Mouse (Mus musculus) MEL (cell line): Measurements from ENCODE around the gene Pde6d. TPM values are rescaled to one million over a fixed set of nuclear protein-coding genes. Genes with fewer than 3 reads are reported as not detected.

Experiments used
- DNase-seq: peaks from one replicate; pipeline ENCODE4 v3.0.0; 2011; ENCODE audit warnings: low read depth, low spot score
- H3K27ac ChIP-seq: 2 replicates; pipeline ENCODE4 v1.5.1; 2012; ENCODE audit warnings: low read depth, mild to moderate bottlenecking, control low read depth, low read length, moderate library complexity; ENCODE audit not compliant: control insufficient read depth
- H3K27me3 ChIP-seq, 2 experiments: fragments of 150-350 bp in 1 of 2; sonication (generic) in 1 of 2; 2 replicates each; pipeline ENCODE4 v1.6.1; 2012; ENCODE audit warnings: low read length in 2 of 2, mild to moderate bottlenecking in 2 of 2, improper control_type of control experiment in 1 of 2, moderate library complexity in 1 of 2; ENCODE audit not compliant: insufficient read depth in 2 of 2, control insufficient read depth in 1 of 2
- H3K36me3 ChIP-seq, 2 experiments: 2 replicates each; pipeline ENCODE4 v1.6.1; 2012 to 2014; ENCODE audit warnings: low read length in 2 of 2, improper control_type of control experiment in 1 of 2, inconsistent platforms in 1 of 2, mild to moderate bottlenecking in 1 of 2; ENCODE audit not compliant: insufficient read depth in 2 of 2, control insufficient read depth in 1 of 2
- H3K4me1 ChIP-seq, 2 experiments: fragments of 150-350 bp in 1 of 2; sonication (generic) in 1 of 2; 2 replicates each; pipeline ENCODE4 v1.6.1; 2012; ENCODE audit warnings: low read length in 2 of 2, improper control_type of control experiment in 1 of 2, mild to moderate bottlenecking in 1 of 2; ENCODE audit not compliant: insufficient read depth in 2 of 2, control insufficient read depth in 1 of 2
- H3K4me3 ChIP-seq, 2 experiments: fragments of 150-350 bp in 1 of 2; sonication (generic) in 1 of 2; 2 replicates each; pipeline ENCODE4 v1.5.1; 2012; ENCODE audit warnings: low read depth in 2 of 2, low read length in 2 of 2, mild to moderate bottlenecking in 2 of 2, moderate library complexity in 2 of 2, control low read depth in 1 of 2, improper control_type of control experiment in 1 of 2; ENCODE audit not compliant: control insufficient read depth in 1 of 2, insufficient read depth in 1 of 2
- H3K79me2 ChIP-seq: 2 replicates; pipeline ENCODE4 v1.6.1; 2012; ENCODE audit warnings: mild to moderate bottlenecking, low read length, moderate library complexity; ENCODE audit not compliant: control insufficient read depth, poor library complexity, insufficient read depth
- H3K9ac ChIP-seq: 2 replicates; pipeline ENCODE4 v1.6.1; 2012; ENCODE audit warnings: low read depth, mild to moderate bottlenecking, control low read depth, low read length, moderate library complexity; ENCODE audit not compliant: control insufficient read depth, poor library complexity, severe bottlenecking
- H3K9me3 ChIP-seq: fragments of 150-350 bp; sonication (generic); replicated peaks from 2 replicates; pipeline ENCODE4 v1.6.1; 2012; ENCODE audit warnings: mild to moderate bottlenecking, low read length, improper control_type of control experiment, moderate library complexity; ENCODE audit not compliant: insufficient read depth
- BHLHE40 ChIP-seq: IDR thresholded peaks from 2 replicates; pipeline ENCODE4 v1.6.1; 2012; ENCODE audit warnings: low read depth, mild to moderate bottlenecking, inconsistent platforms, low read length, improper control_type of control experiment, borderline replicate concordance
- CHD2 ChIP-seq: IDR thresholded peaks from 2 replicates; pipeline ENCODE4 v1.6.1; 2011; ENCODE audit warnings: low read length, improper control_type of control experiment
- E2F4 ChIP-seq: IDR thresholded peaks from 2 replicates; pipeline ENCODE4 v1.6.1; 2011; ENCODE audit warnings: low read depth, low read length, improper control_type of control experiment, borderline replicate concordance
- GATA1 ChIP-seq: IDR thresholded peaks from 2 replicates; pipeline ENCODE4 v1.6.1; 2011; ENCODE audit warnings: low read depth, low read length, improper control_type of control experiment
- KAT2A ChIP-seq: conservative IDR thresholded peaks from 2 replicates; pipeline ENCODE4 v1.6.1; 2012; ENCODE audit warnings: low read depth, low read length, improper control_type of control experiment, inconsistent platforms
- MAX ChIP-seq: IDR thresholded peaks from 2 replicates; pipeline ENCODE4 v1.6.1; 2011; ENCODE audit warnings: low read length, improper control_type of control experiment
- MAZ ChIP-seq: IDR thresholded peaks from 2 replicates; pipeline ENCODE4 v1.6.1; 2012; ENCODE audit warnings: low read depth, mild to moderate bottlenecking, inconsistent platforms, low read length, improper control_type of control experiment
- MEF2A ChIP-seq: IDR thresholded peaks from 2 replicates; pipeline ENCODE4 v1.6.1; 2014; ENCODE audit warnings: low read depth, mild to moderate bottlenecking, inconsistent platforms, low read length, improper control_type of control experiment; ENCODE audit not compliant: poor library complexity, insufficient replicate concordance, severe bottlenecking; ENCODE audit errors: extremely low read depth
- MXI1 ChIP-seq: IDR thresholded peaks from 2 replicates; pipeline ENCODE4 v1.6.1; 2011; ENCODE audit warnings: mild to moderate bottlenecking, low read depth, low read length, improper control_type of control experiment
- NRF1 ChIP-seq: IDR thresholded peaks from 2 replicates; pipeline ENCODE4 v1.6.1; 2014; ENCODE audit warnings: low read depth, mild to moderate bottlenecking, inconsistent platforms, low read length, improper control_type of control experiment, moderate library complexity; ENCODE audit not compliant: poor library complexity, insufficient read depth, severe bottlenecking
- POLR2A ChIP-seq, 2 experiments: IDR thresholded peaks; 2 replicates each; pipeline ENCODE4 v1.6.1; 2011 to 2012; ENCODE audit warnings: low read length in 2 of 2, mild to moderate bottlenecking in 2 of 2, control low read depth in 1 of 2, improper control_type of control experiment in 1 of 2, low read depth in 1 of 2, moderate library complexity in 1 of 2; ENCODE audit not compliant: control insufficient read depth in 1 of 2, insufficient read depth in 1 of 2, poor library complexity in 1 of 2
- SIN3A ChIP-seq: IDR thresholded peaks from 2 replicates; pipeline ENCODE4 v1.6.1; 2012; ENCODE audit warnings: low read length, improper control_type of control experiment, inconsistent platforms
- TCF12 ChIP-seq: IDR thresholded peaks from 2 replicates; pipeline ENCODE4 v1.6.1; 2014; ENCODE audit warnings: low read depth, mild to moderate bottlenecking, inconsistent platforms, low read length, improper control_type of control experiment, moderate library complexity
- USF2 ChIP-seq, 2 experiments: IDR thresholded peaks; 2 replicates each; pipeline ENCODE4 v1.6.1; 2011 to 2012; ENCODE audit warnings: improper control_type of control experiment in 2 of 2, low read length in 2 of 2, borderline replicate concordance in 1 of 2, inconsistent platforms in 1 of 2, low read depth in 1 of 2, mild to moderate bottlenecking in 1 of 2; ENCODE audit not compliant: insufficient read depth in 1 of 2
- ZMIZ1 ChIP-seq: IDR thresholded peaks from 2 replicates; pipeline ENCODE4 v1.6.1; 2012; ENCODE audit warnings: low read depth, mild to moderate bottlenecking, inconsistent platforms, low read length, improper control_type of control experiment, moderate library complexity
- polyA plus RNA-seq, 2 experiments: library from polyadenylated mRNA; stranded (reverse) in 1 of 2; unstranded in 1 of 2; fragments of >175 nt in 1 of 2; fragments of >200 nt in 1 of 2; gene quantifications; 2 replicates each; pipeline versions ENCODE4 v1.2.1 to v1.2.4; 2012; ENCODE audit warnings: low replicate concordance in 2 of 2, low read depth in 1 of 2; ENCODE audit not compliant: insufficient read length in 2 of 2, insufficient read depth in 1 of 2, missing spikeins in 1 of 2
- total RNA-seq: library from RNA; depleted of rRNA; stranded (reverse); fragments of 300-350 nt; gene quantifications from 2 replicates; pipeline ENCODE4 v1.2.3, GENCODE M21; 2012

The Pde6d gene
- total and polyA plus RNA-seq, 3 experiments = 13.4 to 79.9 TPM; not detected in 1

- peak overlapping the region; percentile 85 for H3K9ac ChIP-seq
- H3K27me3 ChIP-seq = no peaks in the 10 kb centered on the region
- TF ChIP-seq GATA1 (peak; percentile 54; the same call in 1 of the 2 replicates), MAX (no peak)
- peak; percentile 41 for DNase-seq
- H3K36me3 ChIP-seq = peaks cover 4 to 23% of the 10 kb centered on the region in 2 experiments; a peak in 3 of 4 replicates
- peaks cover 10 to 21% of the 10 kb centered on the region in 2 experiments for H3K4me1 ChIP-seq
- H3K4me3 ChIP-seq = peak overlapping the region; percentile 33 to 89
- peak overlapping the region; percentile 74; the same call in 1 of the 2 replicates for H3K27ac ChIP-seq
- no peaks in the 10 kb centered on the region for H3K9me3 ChIP-seq
- peaks cover 19% of the 10 kb centered on the region for H3K79me2 ChIP-seq
Observed at GRCm38 (mm10) chr1:86583709-86584108, 1.3 kb upstream of the Pde6d start.

GRCm38 (mm10) chr1:86581692-86582450, 558 bp downstream of the Pde6d start:
- H3K79me2 ChIP-seq = peaks cover 13% of the 10 kb centered on the region
- peaks cover 0 to 18% of the 10 kb centered on the region in 2 experiments; a peak in 2 of 4 replicates for H3K36me3 ChIP-seq
- peaks cover 10 to 17% of the 10 kb centered on the region in 2 experiments for H3K4me1 ChIP-seq
- no peaks in the 10 kb centered on the region for H3K27me3 ChIP-seq
- peak; percentile 55 for DNase-seq
- H3K4me3 ChIP-seq = peak overlapping the region; percentile 72 to 89
- no peak overlapping the region; the same call in 1 of the 2 replicates for H3K27ac ChIP-seq
- TF ChIP-seq POLR2A (IDR thresholded peaks at IDR 0.05; ENCODE audit: control insufficient read depth in 1 of 2, insufficient read depth in 1 of 2, low read depth in 1 of 2, low read length in 2 of 2, poor library complexity in 1 of 2) = 0 out of 4 replicates have a peak, but pooled peaks of 1 of the 2 experiments have one; percentile 50
- TF ChIP-seq MXI1 = 0 out of 2 replicates have a peak, but pooled peaks have one; percentile 35
- no peak for TF ChIP-seq E2F4
- no peak for TF ChIP-seq BHLHE40
- H3K9me3 ChIP-seq = no peaks in the 10 kb centered on the region
- H3K9ac ChIP-seq = peak overlapping the region; percentile 85

- no peak for DNase-seq
- Histone ChIP-seq H3K4me1 (peaks cover 11 to 14% of the 10 kb centered on the region in 2 experiments), H3K9ac (no peak overlapping the region), H3K27ac (no peak overlapping the region), H3K36me3 (peaks cover 0 to 18% of the 10 kb centered on the region in 2 experiments; a peak in 2 of 4 replicates), H3K9me3 (no peaks in the 10 kb centered on the region), H3K4me3 (no peak overlapping the region), H3K27me3 (no peaks in the 10 kb centered on the region), H3K79me2 (peaks cover 13% of the 10 kb centered on the region)
- TF ChIP-seq ZMIZ1 = no peak
- no peak for TF ChIP-seq NRF1
- TF ChIP-seq MAZ = no peak
- TF ChIP-seq GATA1 = no peak
- TF ChIP-seq USF2 (IDR thresholded peaks at IDR 0.05; ENCODE audit: borderline replicate concordance in 1 of 2, insufficient read depth in 1 of 2, low read depth in 1 of 2, low read length in 2 of 2) = no peak
- TF ChIP-seq MEF2A = no peak
- no peak for TF ChIP-seq KAT2A
- no peak for TF ChIP-seq SIN3A
- no peak for TF ChIP-seq E2F4
- TF ChIP-seq TCF12 = no peak
- TF ChIP-seq CHD2 = no peak
Observed at GRCm38 (mm10) chr1:86580426-86580825, 2.0 kb downstream of the Pde6d start.
